Mouse (Mus musculus) liver, adult 2 months (tissue): ENCODE measurements at regions not wholly inside any gene's neighbourhood (a gene's known extent, or its start where the extent isn't known, plus 50 kb on each side); places are given as distances from the start of the nearest gene placed in this dataset.

Source experiments
- CTCF ChIP-seq: fragments of 200-500 bp; IDR thresholded peaks from 2 replicates; pipeline ENCODE4 v1.5.1; 2011; ENCODE audit warnings: low read depth, low read length, control low read depth
- POLR2A ChIP-seq: fragments of 200-500 bp; IDR thresholded peaks from 2 replicates; pipeline ENCODE4 v1.6.1; 2011; ENCODE audit warnings: low read length, control low read depth; ENCODE audit not compliant: insufficient read depth; ENCODE audit errors: extremely low read depth

DNA sequence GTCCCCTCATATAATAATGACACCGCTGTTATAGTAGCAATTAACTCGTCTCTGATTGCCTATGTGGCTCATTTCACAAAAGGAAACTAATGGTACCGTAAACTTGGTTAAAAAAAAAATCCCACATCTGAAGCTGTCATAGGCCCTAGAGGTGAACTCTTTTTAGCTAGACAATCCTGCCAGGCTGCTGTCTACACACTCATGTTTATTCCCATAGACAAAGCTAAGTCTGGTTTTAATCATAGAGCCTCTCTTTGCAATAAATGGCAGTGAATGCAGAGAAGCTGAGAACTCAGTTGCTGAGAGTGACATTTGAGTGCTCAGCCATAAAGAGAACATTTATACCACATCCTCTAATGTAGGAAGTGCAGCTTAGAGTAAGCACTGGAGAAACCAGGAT lies 111.3 kb upstream of the Adra1d start:
- TF ChIP-seq CTCF, result no peak
- no peak for TF ChIP-seq POLR2A
